Mouse (Mus musculus): ENCODE data around the gene Zfp869. TPM values are rescaled to one million over a fixed set of nuclear protein-coding genes. Genes with fewer than 3 reads are reported as not detected.

The Zfp869 gene
- polyA plus RNA-seq, 1 experiment from 2014 or later = 7.9 TPM

DNA sequence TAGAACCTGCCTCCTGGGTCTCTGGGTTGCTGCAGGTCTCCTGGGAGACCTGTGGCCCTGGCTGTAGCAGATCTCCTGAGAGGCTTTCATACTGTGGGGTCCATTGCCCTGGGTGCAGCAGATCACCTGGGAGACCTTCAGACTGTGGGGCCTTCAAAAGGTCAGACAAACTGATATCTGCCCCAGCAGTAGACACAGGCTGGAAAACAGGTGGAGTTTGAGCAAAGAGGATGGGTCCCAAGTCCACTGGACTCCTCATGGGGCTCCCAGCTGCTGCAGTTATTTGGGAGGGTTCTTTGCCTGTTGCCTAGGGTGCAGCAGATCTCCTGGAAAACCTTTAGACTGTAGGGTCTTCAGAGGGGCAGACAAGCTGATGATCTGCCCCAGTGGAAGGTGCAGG, 49.2 kb downstream of the Zfp869 start:
- Histone ChIP-seq H3K4me3 (ENCODE audit: low read depth, low read length) (no peak overlapping the region), H3K9ac (replicated peaks) (no peak overlapping the region), H3K36me3 (replicated peaks; ENCODE audit: insufficient read depth, low read length) (peaks cover 4% of the 10 kb centered on the region; the same call in 1 of the 2 replicates), H3K4me2 (ENCODE audit: low read depth, low read length) (no peak overlapping the region), H3K27me3 (ENCODE audit: insufficient read depth, low read length) (no peaks in the 10 kb centered on the region), H3K9me3 (ENCODE audit: low read length) (no peaks in the 10 kb centered on the region), H3K27ac (ENCODE audit: low read depth) (no peak overlapping the region), H3K4me1 (ENCODE audit: insufficient read depth) (peaks cover 3% of the 10 kb centered on the region; the same call in 1 of the 2 replicates)
- peak; percentile 29; the same call in 1 of the 2 replicates for ATAC-seq
- no peak for TF ChIP-seq CTCF (IDR thresholded peaks at IDR 0.05; ENCODE audit: low read depth)
- DNase-seq = no peak

Other genes with a start within 250 kb of the Zfp869 start
- not detected in 2 replicates for gene Gm7697, start 187.7 kb downstream of the Zfp869 start, polyA plus RNA-seq (2015; fragmentation: Nextera tagmentation; extraction: Ambion mirVana)
- 4.5 and 4.6 TPM in 2 replicates for gene Zfp868, start 85.2 kb downstream of the Zfp869 start, polyA plus RNA-seq (2015; fragmentation: Nextera tagmentation; extraction: Ambion mirVana)
- 0.28 and 0.32 TPM in 2 replicates for gene Zfp964, start 56.2 kb downstream of the Zfp869 start, polyA plus RNA-seq (2015; fragmentation: Nextera tagmentation; extraction: Ambion mirVana)
- gene Zfp963, start 39.2 kb upstream of the Zfp869 start, polyA plus RNA-seq (2015; fragmentation: Nextera tagmentation; extraction: Ambion mirVana) = 2.1 and 2.3 TPM in 2 replicates
- gene Gm20422, start 64.2 kb upstream of the Zfp869 start, polyA plus RNA-seq (2015; fragmentation: Nextera tagmentation; extraction: Ambion mirVana) = 0.18 and 0.86 TPM in 2 replicates
- gene Atp13a1, start 80.4 kb upstream of the Zfp869 start, polyA plus RNA-seq (2015; fragmentation: Nextera tagmentation; extraction: Ambion mirVana) = 12.9 and 13.8 TPM in 2 replicates
- gene Zfp866, start 80.5 kb upstream of the Zfp869 start, polyA plus RNA-seq (2015; fragmentation: Nextera tagmentation; extraction: Ambion mirVana) = 3.6 and 4.6 TPM in 2 replicates
- gene Gmip, start 98.0 kb upstream of the Zfp869 start, polyA plus RNA-seq (2015; fragmentation: Nextera tagmentation; extraction: Ambion mirVana) = 6.2 and 7.4 TPM in 2 replicates
- gene Lpar2, start 111.7 kb upstream of the Zfp869 start, polyA plus RNA-seq (2015; fragmentation: Nextera tagmentation; extraction: Ambion mirVana) = 0.04 and 0.05 TPM in 2 replicates
- 2.3 and 2.7 TPM in 2 replicates for gene Pbx4, start 121.8 kb upstream of the Zfp869 start, polyA plus RNA-seq (2015; fragmentation: Nextera tagmentation; extraction: Ambion mirVana)
- 0.02 TPM in 1 of 2 replicates, not detected in the other for gene Cilp2, start 177.0 kb upstream of the Zfp869 start, polyA plus RNA-seq (2015; fragmentation: Nextera tagmentation; extraction: Ambion mirVana)
- 1.3 and 1.7 TPM in 2 replicates for gene Tssk6, start 191.5 kb upstream of the Zfp869 start, polyA plus RNA-seq (2015; fragmentation: Nextera tagmentation; extraction: Ambion mirVana)
- gene Ndufa13, start 191.8 kb upstream of the Zfp869 start, polyA plus RNA-seq (2015; fragmentation: Nextera tagmentation; extraction: Ambion mirVana) = 152 TPM in 2 replicates
- 0.72 and 0.89 TPM in 2 replicates for gene Yjefn3, start 192.0 kb upstream of the Zfp869 start, polyA plus RNA-seq (2015; fragmentation: Nextera tagmentation; extraction: Ambion mirVana)

All from liver, postnatal 0 days (tissue).